Mouse (Mus musculus): ENCODE data around the gene Olfr1166.
"Not testable (repeated sequence)": the region's sequence is repeated elsewhere in the genome, so short reads cannot be mapped to it uniquely, and the experiment has no call there.

Olfr1166 gene

DNA sequence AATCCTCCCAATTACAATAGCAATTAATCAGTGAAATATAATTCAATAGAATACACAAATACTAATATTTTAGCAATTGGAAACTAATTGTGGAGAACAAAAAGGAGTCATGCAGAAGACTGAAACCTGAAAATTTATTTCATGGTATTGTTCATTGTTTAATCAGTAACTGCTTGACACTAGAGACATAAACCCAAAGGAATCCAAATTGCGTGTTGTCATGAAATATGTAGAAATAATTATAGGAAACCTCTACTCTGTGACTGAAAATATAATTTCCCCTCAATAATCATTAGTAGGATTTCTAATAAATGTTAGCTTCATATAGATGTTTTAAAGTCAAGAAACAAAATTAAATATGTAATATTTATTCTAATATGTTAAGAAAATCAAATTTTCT is at the start of gene Olfr1166:
Gene Olfr1166, minus strand, starts transcription at position 101 of the 400 bp plus-strand sequence.
- no peak for DNase-seq (ENCODE audit: low read depth)

DNA sequence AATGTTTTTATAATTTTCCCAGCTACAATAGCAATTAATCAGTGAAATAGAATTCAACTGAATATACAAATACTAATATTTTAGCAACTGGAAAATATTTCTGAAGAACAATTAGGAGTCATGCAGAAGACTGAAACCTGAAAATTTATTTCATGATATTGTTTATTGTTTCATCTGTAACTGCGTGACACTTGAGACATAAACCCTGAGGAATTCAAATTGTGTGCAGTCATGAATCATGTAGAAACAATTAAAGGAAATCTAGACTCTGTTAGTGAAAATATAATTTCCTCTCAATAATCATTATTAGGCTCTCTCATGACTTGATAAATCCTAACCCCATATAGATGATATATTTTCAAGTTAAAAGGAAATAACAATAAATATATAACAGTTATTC is 27.0 kb upstream of the Olfr1166 start, which contains the start of gene Olfr1167:
Gene Olfr1167, minus strand, starts transcription at position 101 of the 400 bp plus-strand sequence.
- not testable (repeated sequence) for DNase-seq (ENCODE audit: low read depth)

DNA sequence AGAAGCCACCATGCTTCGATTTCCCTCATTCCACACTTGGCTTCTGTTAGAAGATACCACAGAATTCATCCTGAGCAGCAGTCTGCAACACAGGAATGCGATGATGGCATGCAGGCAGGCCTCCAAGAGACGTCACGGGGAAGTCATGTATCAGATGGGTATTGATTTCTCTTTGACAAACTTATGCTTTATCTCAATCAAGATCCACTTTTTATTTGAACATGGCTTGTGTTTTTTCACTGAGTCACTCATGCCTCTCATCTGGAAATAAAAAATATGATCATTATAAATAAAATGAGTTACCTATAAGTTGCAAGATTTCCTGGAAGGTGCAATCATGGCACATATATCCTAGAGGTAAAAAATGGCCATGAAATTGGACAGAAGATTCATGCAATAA is 34.2 kb downstream of the Olfr1166 start, which contains the start of gene Olfr1164:
Gene Olfr1164, minus strand, starts transcription at position 101 of the 400 bp plus-strand sequence.
- no peak for DNase-seq (ENCODE audit: low read depth)
